ENCODE assay signal across 12 mouse cellular contexts in the genomic region with DNA sequence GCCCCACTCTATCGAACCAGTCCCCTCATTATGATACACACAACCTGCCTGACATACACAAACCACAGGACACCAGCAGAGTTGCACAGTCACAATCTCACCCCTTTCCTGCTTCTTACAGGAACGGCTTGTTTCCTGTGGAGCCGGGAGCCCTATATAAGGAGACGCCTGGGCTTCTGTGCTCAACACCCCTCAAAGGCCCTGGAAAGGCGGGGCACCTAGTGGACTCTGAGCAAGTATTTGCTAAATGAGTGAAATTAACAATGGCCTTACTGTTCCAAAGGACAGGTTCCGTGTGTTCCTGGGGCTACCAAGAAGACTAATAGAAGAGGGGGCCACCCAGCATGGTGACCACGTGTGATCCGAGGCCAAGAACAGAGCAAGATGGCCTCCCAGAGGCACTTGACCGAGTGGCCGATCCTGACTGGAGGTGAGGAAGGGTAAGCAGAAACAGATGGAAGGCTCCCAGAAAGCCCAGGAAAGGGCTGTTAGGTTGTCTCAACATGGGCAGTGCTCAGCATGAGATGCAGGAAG. TPM values are rescaled to one million over a fixed set of nuclear protein-coding genes. Genes with fewer than 3 reads are reported as not detected.
DNase-seq lines count a peak whose midpoint lies in the region; ATAC-seq and TF ChIP-seq lines count a peak whose summit lies in the region.
"Had no signal": no experiment of that assay in that cellular context is flagged by ENCODE, and none has a peak within 500 bp of the region (broad histone marks: within the 10 kb centered on the region; RNA-seq: fewer than 3 reads in every experiment).

No protein-coding gene starts in this region.

- peaks cover 50% of the 10 kb centered on the region for H3K4me1 ChIP-seq in hindbrain, embryonic 10.5 days (replicated peaks)
- H3K4me1 ChIP-seq in hindbrain, embryonic 12.5 days, result peaks cover 19% of the 10 kb centered on the region
- H3K4me1 ChIP-seq in E14TG2a.4 (replicated peaks; ENCODE audit: low read depth, low read length), result peaks cover 87% of the 10 kb centered on the region
- H3K4me1 ChIP-seq in intestine, embryonic 16.5 days (ENCODE audit: control insufficient read depth, insufficient read depth, low read length), result peaks cover 29% of the 10 kb centered on the region

- H3K36me3 ChIP-seq in hindbrain, embryonic 10.5 days, result peaks cover 89% of the 10 kb centered on the region
- peaks cover 62% of the 10 kb centered on the region for H3K36me3 ChIP-seq in hindbrain, embryonic 12.5 days
- peaks cover 81% of the 10 kb centered on the region for H3K36me3 ChIP-seq in E14TG2a.4 (ENCODE audit: insufficient read depth, low read length)
- H3K36me3 ChIP-seq in intestine, embryonic 16.5 days (ENCODE audit: control insufficient read depth, insufficient read depth, low read length), result peaks cover 20% of the 10 kb centered on the region

- no peak for TF ChIP-seq CTCF in E14TG2a.4 (conservative IDR thresholded peaks at IDR 0.05; ENCODE audit: low read length)

- ATAC-seq in hindbrain, embryonic 12.5 days (ENCODE audit: low FRiP score), result no peak
- peak; percentile 41 for ATAC-seq in intestine, embryonic 16.5 days
- ATAC-seq: forebrain, embryonic 16.5 days had no signal

- no peak overlapping the region for H3K4me3 ChIP-seq in hindbrain, embryonic 10.5 days
- H3K4me3 ChIP-seq in hindbrain, embryonic 12.5 days, result no peak overlapping the region
- peak overlapping the region; percentile 37 for H3K4me3 ChIP-seq in E14TG2a.4 (replicated peaks; ENCODE audit: low read length)
- no peak overlapping the region for H3K4me3 ChIP-seq in intestine, embryonic 16.5 days (ENCODE audit: low read length)
- H3K4me3 ChIP-seq: liver, embryonic 13.5 days had no signal

- H3K9ac ChIP-seq in hindbrain, embryonic 12.5 days, result no peak overlapping the region
- no peak overlapping the region for H3K9ac ChIP-seq in intestine, embryonic 16.5 days (ENCODE audit: low read depth, low read length)
- H3K9ac ChIP-seq: liver, embryonic 13.5 days had no signal

- no peak overlapping the region for H3K4me2 ChIP-seq in hindbrain, embryonic 12.5 days (replicated peaks)
- no peak overlapping the region for H3K4me2 ChIP-seq in intestine, embryonic 16.5 days (ENCODE audit: low read depth, low read length)
- H3K4me2 ChIP-seq: liver, embryonic 13.5 days; midbrain, embryonic 11.5 days had no signal

- no peaks in the 10 kb centered on the region for H3K27me3 ChIP-seq in hindbrain, embryonic 10.5 days (ENCODE audit: insufficient read depth, poor library complexity, severe bottlenecking)
- H3K27me3 ChIP-seq in hindbrain, embryonic 12.5 days, result no peaks in the 10 kb centered on the region
- no peaks in the 10 kb centered on the region for H3K27me3 ChIP-seq in E14TG2a.4 (ENCODE audit: insufficient read depth, low read length)
- H3K27me3 ChIP-seq in intestine, embryonic 16.5 days (replicated peaks; ENCODE audit: control insufficient read depth, insufficient read depth, low read length), result no peaks in the 10 kb centered on the region
- H3K27me3 ChIP-seq: liver, embryonic 13.5 days had no signal

- WGBS in hindbrain, embryonic 10.5 days, result 80% methylated on average over 10 of the region's 10 CpGs
- 71% methylated on average over 10 of the region's 10 CpGs for WGBS in hindbrain, embryonic 12.5 days
- 70% methylated on average over 10 of the region's 10 CpGs for WGBS in intestine, embryonic 16.5 days

- 0 out of 2 replicates have a peak, but pooled peaks cover 2% of the 10 kb centered on the region for H3K9me3 ChIP-seq in hindbrain, embryonic 10.5 days
- H3K9me3 ChIP-seq in hindbrain, embryonic 12.5 days (replicated peaks), result no peaks in the 10 kb centered on the region
- H3K9me3 ChIP-seq in E14TG2a.4 (ENCODE audit: low read length), result no peaks in the 10 kb centered on the region
- H3K9me3 ChIP-seq in intestine, embryonic 16.5 days (ENCODE audit: control insufficient read depth, low read length), result no peaks in the 10 kb centered on the region
- H3K9me3 ChIP-seq: liver, embryonic 13.5 days had no signal

- DNase-seq in embryo, embryonic 11 days, result peak; percentile 33
- DNase-seq in embryo, embryonic 10.5 days (ENCODE audit: low spot score), result no peak
- DNase-seq in hindbrain, embryonic 10.5 days (ENCODE audit: low spot score), result peak; percentile 49
- no peak for DNase-seq in gastrocnemius, postnatal 10 days
- DNase-seq in left cerebral cortex, adult 11 months (ENCODE audit: low spot score), result no peak
- DNase-seq: layer of hippocampus, postnatal 36 days; liver, embryonic 13.5 days had no signal

- H3K27ac ChIP-seq in hindbrain, embryonic 10.5 days, result no peak overlapping the region
- no peak overlapping the region; the same call in 1 of the 2 replicates for H3K27ac ChIP-seq in hindbrain, embryonic 12.5 days
- peak overlapping the region; percentile 9; the same call in 1 of the 2 replicates for H3K27ac ChIP-seq in intestine, embryonic 16.5 days (ENCODE audit: low read length)
- H3K27ac ChIP-seq: liver, embryonic 13.5 days had no signal

RNA-seq across cellular contexts. Expression of a gene that starts 5.9 kb away (rescaled TPM):
- 173 and 211 TPM in 2 replicates for polyA plus RNA-seq in hindbrain, embryonic 10.5 days (2016; fragmentation: Nextera tagmentation; extraction: Ambion mirVana)
- polyA plus RNA-seq in hindbrain, embryonic 12.5 days (2016; fragmentation: Nextera tagmentation; extraction: Ambion mirVana), result 102 and 105 TPM in 2 replicates
- polyA plus RNA-seq in intestine, embryonic 16.5 days (2015; fragmentation: Nextera tagmentation; extraction: Ambion mirVana), result 133 and 153 TPM in 2 replicates
- 10 to 100 TPM; 11.4 to 12.4 TPM for total RNA-seq in gastrocnemius, postnatal 10 days (2021)

RNA-seq across cellular contexts. Expression of a gene that starts 10.5 kb away (rescaled TPM):
- 58.7 and 68.6 TPM in 2 replicates for polyA plus RNA-seq in hindbrain, embryonic 10.5 days (2016; fragmentation: Nextera tagmentation; extraction: Ambion mirVana)
- 72.5 and 76.9 TPM in 2 replicates for polyA plus RNA-seq in hindbrain, embryonic 12.5 days (2016; fragmentation: Nextera tagmentation; extraction: Ambion mirVana)
- polyA plus RNA-seq in intestine, embryonic 16.5 days (2015; fragmentation: Nextera tagmentation; extraction: Ambion mirVana), result 82.9 and 85.6 TPM in 2 replicates
- 100 to 1,000 TPM; 115 to 118 TPM for total RNA-seq in gastrocnemius, postnatal 10 days (2021)

RNA-seq across cellular contexts. Expression of a gene that starts 20.1 kb away (rescaled TPM):
- 3.0 and 5.6 TPM in 2 replicates for polyA plus RNA-seq in hindbrain, embryonic 10.5 days (2016; fragmentation: Nextera tagmentation; extraction: Ambion mirVana)
- polyA plus RNA-seq in hindbrain, embryonic 12.5 days (2016; fragmentation: Nextera tagmentation; extraction: Ambion mirVana), result 6.0 and 6.1 TPM in 2 replicates
- polyA plus RNA-seq in intestine, embryonic 16.5 days (2015; fragmentation: Nextera tagmentation; extraction: Ambion mirVana), result 5.3 and 5.9 TPM in 2 replicates
- under 1 TPM; 0.32 to 0.49 TPM for total RNA-seq in gastrocnemius, postnatal 10 days (2021)

RNA-seq across cellular contexts. Expression of a gene that starts 59.4 kb away (rescaled TPM):
- polyA plus RNA-seq in hindbrain, embryonic 10.5 days (2016; fragmentation: Nextera tagmentation; extraction: Ambion mirVana), result 0.71 and 1.1 TPM in 2 replicates
- 0.97 and 1.2 TPM in 2 replicates for polyA plus RNA-seq in hindbrain, embryonic 12.5 days (2016; fragmentation: Nextera tagmentation; extraction: Ambion mirVana)
- 0.88 and 1.1 TPM in 2 replicates for polyA plus RNA-seq in intestine, embryonic 16.5 days (2015; fragmentation: Nextera tagmentation; extraction: Ambion mirVana)
- total RNA-seq in gastrocnemius, postnatal 10 days (2021), result 10 to 100 TPM; 38.8 to 45.1 TPM

Comparison
In these comparisons a context has a peak if more than half of its experiments do, and no peak if none do; other contexts are left out.
1. DNase-seq: peak in embryo, embryonic 11 days (single experiment) and hindbrain, embryonic 10.5 days (single experiment); none in embryo, embryonic 10.5 days (single experiment), gastrocnemius, postnatal 10 days (single experiment) and left cerebral cortex, adult 11 months (single experiment).